Mouse (Mus musculus) cerebellum, postnatal 14 days (tissue): Measurements from ENCODE around the gene Adh7.

Source experiments
- DNase-seq, 2 experiments: peaks; one replicate each; pipeline ENCODE4 v3.0.0; 2021; ENCODE audit warnings: mixed read lengths in 2 of 2

The Adh7 gene

GRCm38 (mm10) chr3:138217631-138218264 is at the start of gene Adh7:
Gene Adh7 (plus strand): TSS chr3:138217760.
- DNase-seq: no peak

- no peak for DNase-seq
Observed at GRCm38 (mm10) chr3:138173291-138173690, 44.3 kb upstream of the Adh7 start.

- no peak for DNase-seq
Observed at GRCm38 (mm10) chr3:138175551-138175950, 42.0 kb upstream of the Adh7 start.

GRCm38 (mm10) chr3:138182019-138182418 is 35.5 kb upstream of the Adh7 start:
- DNase-seq: no peak

DNA sequence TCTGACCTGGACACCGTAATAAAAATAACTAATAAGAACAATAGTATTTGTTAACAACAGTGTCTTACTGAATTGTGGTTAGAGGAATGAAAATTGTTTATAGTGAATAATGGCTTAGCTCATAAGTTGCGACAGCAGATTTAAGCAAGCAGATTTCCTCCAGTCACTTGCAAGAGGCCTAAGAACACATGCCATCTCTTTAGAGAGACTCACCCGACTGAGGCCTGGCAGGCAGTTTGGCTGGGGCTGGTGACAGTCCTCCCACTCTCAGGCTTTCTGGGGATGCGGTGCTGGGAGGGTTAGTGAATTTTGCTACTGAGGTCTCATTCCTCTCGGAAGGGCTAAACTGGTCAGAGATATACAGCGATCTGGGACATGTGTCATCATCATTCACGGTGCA is 34.2 kb upstream of the Adh7 start:
- no peak for DNase-seq

- peak in 1 of 2 experiments; percentile 16 for DNase-seq
Observed at GRCm38 (mm10) chr3:138185290-138185689, 32.3 kb upstream of the Adh7 start.

DNA sequence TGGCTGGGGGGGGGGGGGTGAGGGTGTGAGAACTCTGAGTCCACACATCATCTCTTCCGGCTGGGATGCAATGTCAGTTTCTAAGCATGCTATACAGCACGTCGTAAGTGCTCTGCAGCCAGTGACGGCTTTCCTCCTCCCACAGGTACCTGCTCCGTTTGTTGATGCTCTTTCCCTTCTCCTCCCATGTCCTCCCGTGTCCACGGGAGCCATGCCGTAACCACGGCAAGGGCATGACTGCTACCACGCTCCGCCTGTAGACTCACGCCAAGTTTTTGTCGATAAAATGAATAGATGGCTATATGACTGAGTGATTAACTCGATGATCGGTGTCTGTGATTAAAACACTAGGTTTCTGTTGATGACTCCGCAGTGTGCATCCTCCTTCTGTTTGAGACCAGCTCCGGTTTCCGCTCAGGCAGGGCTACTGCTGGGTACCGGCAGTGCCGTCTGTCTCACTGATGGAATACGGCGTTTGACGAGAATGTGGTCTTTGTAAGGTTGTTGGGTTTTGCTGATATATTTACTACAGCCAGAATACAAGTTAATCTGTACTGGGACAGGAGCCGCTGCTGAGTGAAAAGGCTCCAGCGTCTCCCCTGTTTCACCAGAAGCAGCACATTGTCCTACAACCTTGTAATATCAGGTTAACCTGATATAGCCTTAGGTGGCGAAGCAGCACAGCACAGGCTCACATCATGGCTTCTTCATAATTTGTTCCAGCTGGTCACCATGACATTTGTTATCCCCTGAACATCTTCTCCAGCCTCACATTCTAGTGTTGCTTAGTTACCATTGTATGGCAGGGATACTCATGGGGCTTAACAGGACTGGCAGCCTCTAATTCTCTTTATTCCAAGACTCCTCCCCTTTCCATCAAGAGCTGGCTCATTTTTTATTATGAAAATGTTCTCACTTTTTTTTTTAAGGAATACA is 31.3 kb upstream of the Adh7 start:
- DNase-seq: peak; percentile 10 to 15

GRCm38 (mm10) chr3:138192260-138192659 is 25.3 kb upstream of the Adh7 start:
- DNase-seq: no peak

GRCm38 (mm10) chr3:138193683-138194302 is 23.8 kb upstream of the Adh7 start, which contains the start of gene 4930579F01Rik:
Gene 4930579F01Rik (minus strand): TSS chr3:138193825.
- no peak for DNase-seq

DNA sequence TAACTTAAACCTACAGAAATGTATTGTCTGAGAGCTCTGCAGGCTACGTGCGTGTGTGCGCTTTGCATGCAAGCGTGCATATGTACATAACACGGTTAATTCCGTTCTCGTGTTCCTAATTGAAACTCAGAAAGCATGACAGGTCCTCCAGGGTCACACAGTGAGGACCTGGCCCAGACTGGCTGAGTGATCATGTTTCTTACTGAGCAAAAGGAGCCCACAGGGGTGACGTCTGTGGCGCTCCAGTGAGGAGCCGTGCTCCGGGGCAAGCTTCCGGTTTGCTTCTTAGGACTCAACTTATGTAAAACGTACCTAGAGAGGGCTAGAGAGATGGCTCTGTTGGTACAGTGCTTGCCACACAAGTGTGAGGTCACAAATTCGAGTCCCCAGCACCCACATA is 20.5 kb upstream of the Adh7 start:
- no peak for DNase-seq

DNA sequence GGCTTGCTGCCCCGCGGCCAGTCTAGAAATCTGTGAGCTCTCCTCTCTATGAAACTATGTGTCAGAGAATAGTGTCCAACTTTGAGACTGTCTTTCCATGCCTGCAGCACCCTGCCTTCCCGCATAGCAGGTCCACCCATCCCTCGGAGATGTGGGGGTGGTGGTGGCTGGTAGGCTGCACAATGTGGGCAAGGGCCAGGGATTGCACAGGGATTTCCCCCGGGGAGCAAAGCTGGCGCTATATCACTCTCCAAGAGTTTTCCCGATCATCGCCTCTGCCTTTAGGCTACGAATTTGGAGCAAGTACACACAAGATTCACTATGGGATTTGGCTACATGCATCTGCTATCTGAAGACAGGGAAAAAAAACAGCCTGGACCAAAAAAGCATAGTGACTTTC is 20.0 kb upstream of the Adh7 start:
- peak; percentile 9 to 10 for DNase-seq

DNA sequence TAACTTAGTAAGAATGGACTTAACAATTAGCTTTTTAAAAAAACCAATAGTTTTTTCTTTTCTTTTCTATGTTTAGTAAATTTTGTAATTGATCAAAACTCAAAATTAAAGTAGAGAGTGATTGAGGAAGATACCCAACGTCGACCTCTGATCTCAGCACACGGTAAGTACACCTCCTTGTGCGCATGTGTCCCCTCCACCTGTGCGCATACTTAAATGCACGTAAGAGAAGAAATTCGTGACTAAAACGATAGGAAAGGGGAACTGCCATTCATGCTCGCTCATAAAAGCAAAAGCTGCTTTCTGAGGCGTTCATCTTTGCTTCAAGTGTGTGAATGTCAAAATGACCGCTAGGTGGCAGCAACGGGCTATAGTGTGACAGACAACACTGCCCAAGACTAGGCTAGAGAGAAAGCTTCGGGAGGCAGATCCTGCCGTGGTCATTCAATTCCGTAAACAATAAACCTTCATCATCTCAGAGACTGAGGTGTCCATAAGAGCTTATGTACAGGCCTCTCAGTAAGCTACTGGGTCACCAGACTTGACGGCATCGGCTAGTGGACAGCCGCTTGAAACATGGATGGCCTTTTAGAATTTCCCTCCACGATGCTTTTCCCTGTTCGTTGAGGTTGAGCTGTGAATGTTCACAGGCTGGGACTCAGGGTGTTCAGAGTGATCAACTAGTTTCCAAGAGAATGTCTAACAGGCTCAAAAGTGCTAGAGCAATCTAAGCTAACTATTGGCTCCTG is 19.4 kb upstream of the Adh7 start:
- peak; percentile 95 to 97 for DNase-seq

- no peak for DNase-seq
Observed at GRCm38 (mm10) chr3:138198722-138199068, 18.9 kb upstream of the Adh7 start.

DNA sequence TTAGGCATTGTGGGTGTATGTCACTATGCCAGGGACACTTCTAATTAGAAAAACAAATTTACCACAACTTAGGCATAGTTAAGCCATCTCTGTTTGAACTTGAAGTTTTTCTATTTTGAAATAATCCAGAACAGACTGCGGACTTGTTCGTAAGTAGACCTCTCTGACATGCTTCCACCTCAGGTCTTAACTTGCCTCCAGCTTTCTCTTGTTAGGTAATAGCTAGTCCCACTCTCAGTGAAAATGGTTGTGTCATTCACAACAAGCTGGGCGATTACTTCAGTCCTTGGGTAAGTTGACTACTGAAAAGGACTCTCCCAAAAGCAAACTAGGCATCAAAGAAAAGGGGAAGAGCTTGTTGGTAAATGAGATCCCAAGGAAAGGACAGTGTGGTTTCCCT is 8.7 kb upstream of the Adh7 start:
- no peak for DNase-seq

DNA sequence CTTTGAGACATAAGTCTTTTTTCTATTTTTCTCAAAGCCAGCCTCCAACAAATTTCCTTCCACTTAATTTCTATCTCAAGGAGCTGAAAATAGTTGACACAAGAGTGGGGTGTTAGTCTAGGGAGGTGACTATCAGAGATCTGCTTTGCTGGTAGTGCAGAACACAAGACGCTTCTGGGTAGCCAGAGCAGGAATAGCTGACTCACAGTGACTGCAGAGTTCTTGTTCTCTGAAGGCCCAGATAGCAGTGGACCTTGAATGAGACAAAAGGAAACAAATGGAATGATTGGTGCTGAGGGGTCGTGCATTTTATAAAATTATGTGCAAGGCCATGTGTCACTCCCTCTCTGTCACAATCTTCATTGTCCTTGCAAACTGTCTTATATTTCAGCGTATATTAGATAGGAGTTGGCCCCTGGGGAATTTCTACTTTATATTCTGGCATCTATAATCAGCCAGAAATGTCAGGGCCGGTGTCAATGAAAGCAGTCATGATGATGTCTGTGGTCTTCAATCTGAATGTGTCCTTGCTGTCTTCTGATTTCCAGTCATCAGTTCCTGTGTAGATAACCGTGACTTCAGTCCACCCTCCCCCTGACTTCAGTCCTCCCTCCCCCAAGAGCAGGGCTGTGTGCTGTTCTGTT is 7.0 kb upstream of the Adh7 start:
- DNase-seq: no peak

GRCm38 (mm10) chr3:138212431-138212951 is 5.1 kb upstream of the Adh7 start:
- DNase-seq: no peak

GRCm38 (mm10) chr3:138215395-138215989 is 2.1 kb upstream of the Adh7 start:
- DNase-seq: no peak

DNA sequence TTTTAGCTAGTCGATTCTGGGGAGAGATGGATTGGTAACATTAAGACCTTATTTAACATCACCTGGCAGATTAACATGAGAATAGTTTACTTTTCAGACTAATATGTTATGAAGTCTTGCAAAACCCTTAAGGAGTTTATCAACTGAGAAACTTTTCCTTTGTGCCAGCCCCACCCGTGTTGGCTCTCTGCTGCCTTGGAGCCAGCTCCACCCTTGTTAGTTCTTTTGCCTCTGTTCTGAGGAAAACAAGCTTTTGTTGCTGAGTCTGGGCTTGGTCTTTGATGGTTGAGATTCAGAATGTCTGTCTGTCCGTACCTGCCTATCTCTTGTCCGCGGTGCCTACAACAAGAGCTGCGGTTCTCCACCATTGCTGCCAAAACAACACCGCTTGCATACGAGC is 1.5 kb upstream of the Adh7 start:
- DNase-seq: no peak

GRCm38 (mm10) chr3:138221116-138221515 is 3.6 kb downstream of the Adh7 start:
- DNase-seq: no peak

- no peak for DNase-seq
Observed at GRCm38 (mm10) chr3:138222511-138222910, 5.0 kb downstream of the Adh7 start.

DNA sequence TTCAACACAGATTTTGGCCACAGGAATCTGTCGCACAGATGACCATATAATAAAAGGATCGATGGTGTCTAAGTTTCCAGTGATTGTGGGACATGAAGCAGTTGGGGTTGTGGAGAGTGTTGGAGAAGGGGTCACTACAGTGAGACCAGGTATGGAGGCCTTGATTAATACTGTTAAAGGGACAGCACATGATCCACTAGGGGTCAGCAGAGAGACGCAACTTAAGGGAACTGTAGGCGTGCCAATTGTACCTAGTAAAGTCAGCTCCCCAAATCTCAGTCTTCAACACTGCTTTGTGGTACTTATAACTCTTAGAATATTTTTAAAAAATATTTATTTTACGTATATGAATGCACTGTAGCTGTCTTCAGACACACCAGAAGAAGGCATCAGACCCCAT is 5.4 kb downstream of the Adh7 start:
- DNase-seq: peak; percentile 85 to 87
